Mouse (Mus musculus): ENCODE results near the gene Efcab8.

DNA sequence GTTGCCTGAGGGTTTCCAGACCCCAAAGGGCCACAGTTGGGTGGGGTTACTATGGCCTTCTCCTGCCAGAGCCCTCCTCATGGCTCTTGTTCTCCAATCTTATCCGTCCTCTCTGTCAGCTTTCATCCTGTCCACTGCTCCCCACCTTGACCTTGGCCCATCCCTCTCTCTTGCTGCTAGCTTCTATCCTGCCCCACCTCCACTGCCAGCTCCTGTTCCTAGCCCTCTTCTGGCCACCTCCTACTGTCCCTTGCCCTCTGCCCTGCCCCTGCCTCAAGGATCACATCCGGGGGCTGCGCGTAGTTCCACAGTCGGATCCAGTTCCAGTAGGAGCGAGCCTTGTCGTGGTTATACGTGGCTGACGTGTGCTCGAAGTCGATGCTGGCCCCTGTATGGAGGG is 80.6 kb downstream of the Efcab8 start:
- no peak for TF ChIP-seq CTCF (IDR thresholded peaks at IDR 0.05; ENCODE audit: control insufficient read depth, insufficient read depth, low read length)
- no peak for TF ChIP-seq POLR2A (IDR thresholded peaks at IDR 0.05; ENCODE audit: borderline replicate concordance, control insufficient read depth, low read depth, low read length)
